Mouse (Mus musculus) heart, embryonic 12.5 days (tissue): ENCODE results near the gene Fank1. TPM values are rescaled to one million over a fixed set of nuclear protein-coding genes. Genes with fewer than 3 reads are reported as not detected.
"Not testable (repeated sequence)": the region's sequence is repeated elsewhere in the genome, so short reads cannot be mapped to it uniquely, and the experiment has no call there.

Source experiments
- ATAC-seq: fragments of 200-750 bp; cut with Nextera tagmentation; 2 replicates; pipeline ENCODE4 v1.8.0; 2017; ENCODE audit warnings: moderate TSS enrichment, moderate library complexity; ENCODE audit not compliant: insufficient number of reproducible peaks, low FRiP score
- H3K27ac ChIP-seq: fragments of 300-500 bp; sonication (generic); 2 replicates; pipeline ENCODE4 v1.5.1; 2016; ENCODE audit warnings: mild to moderate bottlenecking, moderate library complexity; ENCODE audit not compliant: poor library complexity, severe bottlenecking
- H3K27me3 ChIP-seq: fragments of 300-500 bp; sonication (generic); replicated peaks from 2 replicates; pipeline ENCODE4 v1.6.1; 2016; ENCODE audit warnings: mild to moderate bottlenecking, moderate library complexity
- H3K36me3 ChIP-seq: fragments of 300-500 bp; sonication (generic); 2 replicates; pipeline ENCODE4 v1.6.1; 2016; ENCODE audit warnings: mild to moderate bottlenecking, moderate library complexity
- H3K4me1 ChIP-seq: fragments of 300-500 bp; sonication (generic); replicated peaks from 2 replicates; pipeline ENCODE4 v1.6.1; 2016; ENCODE audit warnings: mild to moderate bottlenecking
- H3K4me2 ChIP-seq: fragments of 300-500 bp; sonication (generic); 2 replicates; pipeline ENCODE4 v1.6.1; 2016; ENCODE audit warnings: mild to moderate bottlenecking, moderate library complexity
- H3K4me3 ChIP-seq: fragments of 300-500 bp; sonication (generic); 2 replicates; pipeline ENCODE4 v1.5.1; 2016; ENCODE audit warnings: mild to moderate bottlenecking
- H3K9ac ChIP-seq: fragments of 300-500 bp; sonication (generic); 2 replicates; pipeline ENCODE4 v1.6.1; 2016; ENCODE audit warnings: mild to moderate bottlenecking, moderate library complexity
- H3K9me3 ChIP-seq: fragments of 300-500 bp; sonication (generic); replicated peaks from 2 replicates; pipeline ENCODE4 v1.6.1; 2016; ENCODE audit warnings: mild to moderate bottlenecking, moderate library complexity
- WGBS: fragments of 180-500 bp; shearing (Covaris S2); methylation state at CpG from one replicate; pipeline ENCODE4 v1.1.7; 2016; 5-methylcytosine and 5-hydroxymethylcytosine counted together
- polyA plus RNA-seq: library from polyadenylated mRNA; unstranded; fragments of >200 nt; fragmentation: Nextera tagmentation; extraction: Ambion mirVana; gene quantifications from 2 replicates; pipeline ENCODE4 v1.2.1, GENCODE M21; 2016

Fank1 gene
- polyA plus RNA-seq, 1 experiment from 2014 or later, result not detected

DNA sequence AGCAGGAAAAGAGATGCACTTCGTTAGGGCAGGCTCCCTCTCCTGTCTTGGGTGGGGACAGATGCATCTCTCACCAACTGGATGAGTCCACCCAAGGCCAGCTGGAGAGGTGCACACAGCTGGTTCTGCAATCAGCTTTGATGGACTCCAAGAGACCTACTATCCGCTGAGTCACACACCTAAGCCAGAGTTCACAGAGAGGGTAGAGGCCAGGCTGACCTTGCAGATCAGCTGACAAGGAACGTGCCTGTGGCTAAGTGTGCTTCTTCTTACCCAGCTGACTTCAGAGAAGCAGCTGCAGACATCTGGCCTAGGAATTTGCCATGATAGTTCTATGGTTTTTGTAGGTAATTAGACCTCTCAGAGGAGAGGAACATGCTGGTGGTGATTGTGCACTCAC lies 86.5 kb downstream of the Fank1 start:
- Histone ChIP-seq H3K9ac (no peak overlapping the region), H3K4me1 (no peaks in the 10 kb centered on the region), H3K27ac (no peak overlapping the region), H3K4me3 (no peak overlapping the region), H3K4me2 (no peak overlapping the region), H3K9me3 (0 out of 2 replicates have a peak, but pooled peaks cover 5% of the 10 kb centered on the region), H3K27me3 (no peaks in the 10 kb centered on the region), H3K36me3 (no peaks in the 10 kb centered on the region)
- WGBS, result 63% methylated on average over 3 of the region's 3 CpGs
- ATAC-seq, result no peak

DNA sequence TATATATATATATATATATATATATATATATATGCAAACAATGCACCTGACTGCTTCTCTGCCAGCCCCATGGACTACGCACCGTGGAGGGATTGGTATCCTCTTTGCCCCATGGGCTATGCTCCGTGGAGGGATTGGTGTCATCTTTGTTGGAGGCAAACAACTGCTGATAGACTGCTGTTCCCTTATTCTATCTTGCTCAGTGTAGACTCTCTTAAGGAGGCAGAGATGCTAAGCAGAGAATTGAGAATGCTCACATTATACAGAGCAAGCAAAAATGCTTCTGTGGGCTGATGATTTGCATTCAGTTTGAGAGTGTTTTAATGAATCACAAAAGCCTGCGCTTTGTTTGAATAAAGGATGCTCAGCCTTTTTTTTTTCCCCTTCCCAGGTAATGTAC lies 87.0 kb downstream of the Fank1 start:
- 0 out of 2 replicates have a peak, but pooled peaks cover 5% of the 10 kb centered on the region for H3K9me3 ChIP-seq
- no peak overlapping the region for H3K4me3 ChIP-seq
- H3K36me3 ChIP-seq, result no peaks in the 10 kb centered on the region
- no peaks in the 10 kb centered on the region for H3K4me1 ChIP-seq
- no peak overlapping the region for H3K9ac ChIP-seq
- H3K27ac ChIP-seq, result no peak overlapping the region
- H3K4me2 ChIP-seq, result no peak overlapping the region
- no peaks in the 10 kb centered on the region for H3K27me3 ChIP-seq
- ATAC-seq, result no peak
- 88% methylated on average over 4 of the region's 4 CpGs for WGBS

DNA sequence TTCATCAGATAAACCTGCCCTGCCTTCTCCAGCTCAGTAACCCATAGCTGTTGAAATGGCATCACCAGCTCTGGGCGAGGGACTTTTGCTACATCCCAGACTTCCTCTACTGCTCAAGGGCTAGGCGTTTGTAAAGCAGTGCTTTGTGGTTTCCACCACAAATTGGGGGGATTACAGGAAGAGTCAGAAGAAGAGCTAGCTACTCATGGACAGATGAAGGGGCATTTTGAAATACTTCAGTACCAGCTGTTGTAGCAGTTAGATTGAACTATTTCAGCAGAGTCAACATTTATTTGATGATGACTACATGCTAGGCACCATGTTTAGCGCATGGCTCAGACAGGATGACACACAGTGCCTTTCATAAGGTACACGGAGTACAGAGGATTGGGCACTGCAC lies 93.6 kb downstream of the Fank1 start:
- Histone ChIP-seq H3K27me3 (peaks cover 3% of the 10 kb centered on the region; the same call in 1 of the 2 replicates), H3K9me3 (0 out of 2 replicates have a peak, but pooled peaks cover 5% of the 10 kb centered on the region), H3K27ac (no peak overlapping the region), H3K4me2 (no peak overlapping the region), H3K36me3 (no peaks in the 10 kb centered on the region), H3K4me1 (no peaks in the 10 kb centered on the region), H3K4me3 (no peak overlapping the region), H3K9ac (no peak overlapping the region)
- no peak for ATAC-seq
- 77% methylated on average over 4 of the region's 4 CpGs for WGBS

- Histone ChIP-seq H3K27ac (no peak overlapping the region), H3K9me3 (no peaks in the 10 kb centered on the region), H3K36me3 (no peaks in the 10 kb centered on the region), H3K27me3 (peaks cover 3% of the 10 kb centered on the region; the same call in 1 of the 2 replicates), H3K9ac (no peak overlapping the region), H3K4me2 (no peak overlapping the region), H3K4me3 (no peak overlapping the region), H3K4me1 (0 out of 2 replicates have a peak, but pooled peaks cover 3% of the 10 kb centered on the region)
- ATAC-seq, result no peak
- 81% methylated on average over 5 of the region's 5 CpGs for WGBS
Observed at GRCm38 (mm10) chr7:133872701-133873100, 96.0 kb downstream of the Fank1 start.

- Histone ChIP-seq H3K4me3 (no peak overlapping the region), H3K36me3 (no peaks in the 10 kb centered on the region), H3K9me3 (no peaks in the 10 kb centered on the region; the same call in 1 of the 2 replicates), H3K9ac (no peak overlapping the region), H3K4me1 (0 out of 2 replicates have a peak, but pooled peaks cover 3% of the 10 kb centered on the region), H3K27me3 (no peaks in the 10 kb centered on the region), H3K4me2 (no peak overlapping the region), H3K27ac (no peak overlapping the region)
- 83% methylated on average over 3 of the region's 3 CpGs for WGBS
- ATAC-seq, result no peak
Observed at GRCm38 (mm10) chr7:133876139-133876538, 99.5 kb downstream of the Fank1 start.

DNA sequence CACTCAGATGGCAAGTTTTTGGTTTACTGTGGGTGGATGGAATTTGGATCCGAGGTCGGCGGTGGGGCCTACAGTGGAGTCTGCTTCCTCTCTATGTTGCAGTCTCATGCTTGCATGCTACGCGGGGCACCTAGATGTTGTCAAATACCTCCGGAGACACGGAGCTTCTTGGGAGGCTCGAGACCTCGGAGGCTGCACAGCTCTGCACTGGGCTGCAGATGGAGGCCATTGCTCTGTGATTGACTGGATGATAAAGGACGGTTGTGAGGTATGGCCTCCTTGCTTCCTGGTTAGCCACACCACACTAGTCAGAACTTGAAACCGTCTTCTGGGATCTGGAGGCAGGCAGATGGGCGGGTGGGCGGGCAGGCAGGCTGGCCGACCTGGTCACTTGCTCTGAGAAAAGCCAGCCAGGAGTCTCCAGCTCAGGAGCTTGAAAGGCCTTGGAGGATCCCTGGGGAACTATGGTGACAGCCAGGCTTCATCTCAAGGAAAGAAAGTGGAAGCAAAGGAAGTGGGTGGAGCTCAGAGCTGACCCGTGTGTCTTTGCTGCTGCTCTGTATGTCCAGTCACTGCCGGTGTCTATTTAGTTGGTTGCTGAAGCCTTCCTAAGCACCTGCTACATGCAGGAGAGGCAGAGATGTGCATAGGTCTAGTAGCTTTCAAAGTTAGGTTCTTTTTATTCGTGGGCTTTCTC lies 100.1 kb downstream of the Fank1 start:
- no peaks in the 10 kb centered on the region; the same call in 1 of the 2 replicates for H3K9me3 ChIP-seq
- no peak for ATAC-seq
- no peaks in the 10 kb centered on the region for H3K27me3 ChIP-seq
- WGBS, result 66% methylated on average over 17 of the region's 17 CpGs
- no peak overlapping the region for H3K27ac ChIP-seq
- H3K4me2 ChIP-seq, result no peak overlapping the region
- H3K4me1 ChIP-seq, result 0 out of 2 replicates have a peak, but pooled peaks cover 3% of the 10 kb centered on the region
- no peak overlapping the region for H3K9ac ChIP-seq
- no peak overlapping the region for H3K4me3 ChIP-seq
- no peaks in the 10 kb centered on the region for H3K36me3 ChIP-seq

DNA sequence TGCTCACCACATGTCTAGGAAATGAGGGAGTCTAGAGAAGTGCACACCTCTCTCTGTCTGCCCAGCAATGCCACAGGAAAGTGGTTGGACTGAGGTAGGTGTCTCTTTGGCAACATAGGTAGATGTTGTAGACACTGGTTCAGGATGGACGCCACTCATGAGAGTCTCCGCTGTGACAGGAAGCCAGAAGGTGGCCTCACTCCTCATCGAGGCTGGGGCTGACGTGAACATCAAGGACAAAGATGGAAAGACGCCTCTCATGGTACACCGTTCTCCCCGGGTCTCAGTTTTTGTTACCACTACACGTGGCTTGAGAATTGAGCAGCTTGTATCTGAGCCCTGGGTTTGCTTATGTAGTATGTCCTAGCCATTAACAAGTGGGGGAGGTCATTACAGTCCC lies 103.1 kb downstream of the Fank1 start:
- 94% methylated on average over 8 of the region's 8 CpGs for WGBS
- H3K4me2 ChIP-seq, result no peak overlapping the region
- no peak for ATAC-seq

GRCm38 (mm10) chr7:133884759-133885431 lies 108.2 kb downstream of the Fank1 start:
- H3K4me1 ChIP-seq, H3K9me3 ChIP-seq, H3K27me3 ChIP-seq, H3K36me3 ChIP-seq, H3K4me3 ChIP-seq, ATAC-seq, H3K9ac ChIP-seq, H3K4me2 ChIP-seq, H3K27ac ChIP-seq: not testable (repeated sequence)
- 80% methylated on average over 5 of the region's 9 CpGs for WGBS

More for the DNA sequence above, 103.1 kb downstream of the Fank1 start:
- Histone ChIP-seq H3K9me3 (no peaks in the 10 kb centered on the region; the same call in 1 of the 2 replicates), H3K36me3 (no peaks in the 10 kb centered on the region), H3K27me3 (no peaks in the 10 kb centered on the region), H3K27ac (no peak overlapping the region), H3K9ac (no peak overlapping the region), H3K4me1 (0 out of 2 replicates have a peak, but pooled peaks cover 3% of the 10 kb centered on the region), H3K4me3 (no peak overlapping the region)

GRCm38 (mm10) chr7:133888926-133889920 lies 112.6 kb downstream of the Fank1 start:
- H3K4me2 ChIP-seq, result no peak overlapping the region
- H3K27me3 ChIP-seq, result no peaks in the 10 kb centered on the region
- 73% methylated on average over 19 of the region's 19 CpGs for WGBS
- no peak overlapping the region for H3K27ac ChIP-seq
- H3K4me3 ChIP-seq, result no peak overlapping the region
- H3K9me3 ChIP-seq, result no peaks in the 10 kb centered on the region
- H3K4me1 ChIP-seq, result peaks cover 13% of the 10 kb centered on the region; the same call in 1 of the 2 replicates
- H3K36me3 ChIP-seq, result no peaks in the 10 kb centered on the region
- ATAC-seq, result no peak
- no peak overlapping the region for H3K9ac ChIP-seq

GRCm38 (mm10) chr7:133889986-133890385 lies 113.3 kb downstream of the Fank1 start:
- 85% methylated on average over 4 of the region's 4 CpGs for WGBS
- peaks cover 13% of the 10 kb centered on the region; the same call in 1 of the 2 replicates for H3K4me1 ChIP-seq
- no peaks in the 10 kb centered on the region for H3K9me3 ChIP-seq
- no peak overlapping the region for H3K4me3 ChIP-seq
- no peak overlapping the region for H3K4me2 ChIP-seq
- H3K27me3 ChIP-seq, result no peaks in the 10 kb centered on the region
- H3K27ac ChIP-seq, result no peak overlapping the region
- H3K36me3 ChIP-seq, result no peaks in the 10 kb centered on the region
- no peak for ATAC-seq
- H3K9ac ChIP-seq, result no peak overlapping the region
